Mouse (Mus musculus): ENCODE measurements at regions not wholly inside any gene's neighbourhood (a gene's known extent, or its start where the extent isn't known, plus 50 kb on each side); places are given as distances from the start of the nearest gene placed in this dataset.

GRCm38 (mm10) chr9:78769168-78769567, 153.8 kb downstream of the Cd109 start:
- 0 out of 2 replicates have a peak, but pooled peaks have one; percentile 22 for TF ChIP-seq CTCF (IDR thresholded peaks at IDR 0.05; ENCODE audit: insufficient read depth, low read length)
- TF ChIP-seq POLR2A (IDR thresholded peaks at IDR 0.05; ENCODE audit: borderline replicate concordance, extremely low read depth, low read depth, low read length): no peak
- no peak for DNase-seq
- Histone ChIP-seq H3K4me3 (replicated peaks; ENCODE audit: extremely low read depth, low read depth, low read length) (no peak overlapping the region), H3K4me1 (ENCODE audit: control insufficient read depth, insufficient read depth, low read length) (no peaks in the 10 kb centered on the region)
- 37% methylated on average over 5 of the region's 5 CpGs for WGBS

GRCm38 (mm10) chr9:78773936-78774335, 158.6 kb downstream of the Cd109 start:
- 42% methylated on average over 3 of the region's 3 CpGs for WGBS
- TF ChIP-seq POLR2A (IDR thresholded peaks at IDR 0.05; ENCODE audit: borderline replicate concordance, extremely low read depth, low read depth, low read length) (no peak), CTCF (IDR thresholded peaks at IDR 0.05; ENCODE audit: insufficient read depth, low read length) (no peak)

GRCm38 (mm10) chr9:78775462-78775861, 160.1 kb downstream of the Cd109 start:
- WGBS: 10% methylated on average over 5 of the region's 5 CpGs
- Histone ChIP-seq H3K4me3 (replicated peaks; ENCODE audit: extremely low read depth, low read depth, low read length) (no peak overlapping the region), H3K4me1 (ENCODE audit: control insufficient read depth, insufficient read depth, low read length) (no peaks in the 10 kb centered on the region)
- no peak for TF ChIP-seq POLR2A (IDR thresholded peaks at IDR 0.05; ENCODE audit: borderline replicate concordance, extremely low read depth, low read depth, low read length)
- TF ChIP-seq CTCF (IDR thresholded peaks at IDR 0.05; ENCODE audit: insufficient read depth, low read length): peak; percentile 31; the same call in 1 of the 2 replicates
- peak; percentile 16 for DNase-seq

More at GRCm38 (mm10) chr9:78773936-78774335, 158.6 kb downstream of the Cd109 start:
- Histone ChIP-seq H3K4me1 (ENCODE audit: control insufficient read depth, insufficient read depth, low read length) (no peaks in the 10 kb centered on the region), H3K4me3 (replicated peaks; ENCODE audit: extremely low read depth, low read depth, low read length) (no peak overlapping the region)
- DNase-seq: peak; percentile 17

DNA sequence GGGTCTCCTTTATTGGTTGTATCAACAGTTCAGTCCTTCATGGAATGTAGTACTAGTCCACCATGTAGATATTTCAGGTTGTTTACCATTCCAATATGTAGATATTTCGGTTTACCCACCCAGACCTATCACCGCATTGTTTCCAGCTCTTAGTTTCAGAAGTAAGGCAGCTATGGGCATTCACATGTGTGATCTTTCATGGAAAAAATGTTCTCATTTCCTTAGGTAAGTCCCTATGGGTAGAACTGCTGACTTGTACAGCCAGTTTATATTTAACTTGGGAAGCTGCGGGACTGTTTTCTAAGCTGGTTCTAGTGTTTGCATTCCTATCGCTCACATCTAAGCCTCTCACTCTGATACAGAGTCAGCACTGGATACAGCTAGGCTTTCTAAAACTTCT, 165.2 kb downstream of the Cd109 start:
- Histone ChIP-seq H3K4me3 (replicated peaks; ENCODE audit: extremely low read depth, low read depth, low read length) (no peak overlapping the region), H3K4me1 (ENCODE audit: control insufficient read depth, insufficient read depth, low read length) (no peaks in the 10 kb centered on the region; the same call in 1 of the 2 replicates)
- WGBS: 67% methylated on average over 4 of the region's 4 CpGs
- TF ChIP-seq CTCF (IDR thresholded peaks at IDR 0.05; ENCODE audit: insufficient read depth, low read length) (no peak), POLR2A (IDR thresholded peaks at IDR 0.05; ENCODE audit: borderline replicate concordance, extremely low read depth, low read depth, low read length) (no peak)
- no peak for DNase-seq

DNA sequence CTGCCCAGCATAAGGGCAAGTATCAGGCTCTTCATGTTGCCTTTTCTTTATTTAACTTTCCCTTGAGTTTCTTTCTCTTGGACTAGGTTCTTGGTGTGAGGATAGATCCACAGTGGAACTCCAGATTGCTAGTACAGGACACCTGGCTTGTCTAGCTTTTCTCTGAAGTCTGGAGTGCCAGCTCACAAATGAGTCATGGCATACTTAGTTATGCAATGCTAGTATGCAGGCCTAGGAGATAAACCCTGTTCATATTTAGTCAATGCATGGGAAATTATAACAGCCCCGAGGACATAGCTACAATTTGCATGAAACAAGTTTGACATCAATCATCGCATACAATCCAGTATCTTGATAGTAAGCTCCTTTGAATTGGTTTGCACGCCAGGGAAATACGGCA, 167.0 kb downstream of the Cd109 start:
- no peak for TF ChIP-seq POLR2A (IDR thresholded peaks at IDR 0.05; ENCODE audit: borderline replicate concordance, extremely low read depth, low read depth, low read length)
- TF ChIP-seq CTCF (IDR thresholded peaks at IDR 0.05; ENCODE audit: insufficient read depth, low read length): no peak
- Histone ChIP-seq H3K4me3 (replicated peaks; ENCODE audit: extremely low read depth, low read depth, low read length) (no peak overlapping the region), H3K4me1 (ENCODE audit: control insufficient read depth, insufficient read depth, low read length) (no peaks in the 10 kb centered on the region; the same call in 1 of the 2 replicates)
- no peak for DNase-seq
- 84% methylated on average over 4 of the region's 4 CpGs for WGBS

- H3K4me1 ChIP-seq (ENCODE audit: control insufficient read depth, insufficient read depth, low read length): no peaks in the 10 kb centered on the region; the same call in 1 of the 2 replicates
- DNase-seq: no peak
- TF ChIP-seq CTCF (IDR thresholded peaks at IDR 0.05; ENCODE audit: insufficient read depth, low read length) (no peak), POLR2A (IDR thresholded peaks at IDR 0.05; ENCODE audit: borderline replicate concordance, extremely low read depth, low read depth, low read length) (no peak)
- 63% methylated on average over 8 of the region's 8 CpGs for WGBS
- no peak overlapping the region for H3K4me3 ChIP-seq (replicated peaks; ENCODE audit: extremely low read depth, low read depth, low read length)
These were observed 167.5 kb downstream of the Cd109 start for GRCm38 (mm10) chr9:78782860-78783259.

- DNase-seq: no peak
These were observed 172.5 kb downstream of the Cd109 start for GRCm38 (mm10) chr9:78787866-78788265.

DNA sequence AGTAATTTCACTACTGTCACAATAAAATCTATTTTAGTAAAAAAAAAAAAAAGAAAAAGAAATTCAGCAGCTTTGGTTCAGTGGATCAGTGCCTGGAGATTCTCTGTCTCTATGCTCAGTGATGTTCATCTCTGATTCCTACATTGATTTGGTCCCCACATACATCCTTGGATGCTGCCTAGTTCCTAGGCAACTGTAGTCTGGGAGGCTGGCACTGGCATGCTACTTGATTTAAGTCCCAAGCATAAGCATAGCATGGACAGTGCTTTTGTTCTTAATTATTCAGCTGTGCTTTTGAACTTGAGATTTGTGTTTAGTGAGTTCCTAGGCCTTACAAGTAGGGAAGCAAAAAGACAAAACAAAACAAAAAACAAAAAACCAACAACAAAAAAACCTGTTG, 174.4 kb downstream of the Cd109 start:
- TF ChIP-seq POLR2A (IDR thresholded peaks at IDR 0.05; ENCODE audit: borderline replicate concordance, extremely low read depth, low read depth, low read length) (no peak), CTCF (IDR thresholded peaks at IDR 0.05; ENCODE audit: insufficient read depth, low read length) (no peak)
- Histone ChIP-seq H3K4me1 (ENCODE audit: control insufficient read depth, insufficient read depth, low read length) (no peaks in the 10 kb centered on the region), H3K4me3 (replicated peaks; ENCODE audit: extremely low read depth, low read depth, low read length) (no peak overlapping the region)
- DNase-seq: no peak

More at GRCm38 (mm10) chr9:78787866-78788265, 172.5 kb downstream of the Cd109 start:
- Histone ChIP-seq H3K4me3 (replicated peaks; ENCODE audit: extremely low read depth, low read depth, low read length) (no peak overlapping the region), H3K4me1 (ENCODE audit: control insufficient read depth, insufficient read depth, low read length) (no peaks in the 10 kb centered on the region)
- TF ChIP-seq POLR2A (IDR thresholded peaks at IDR 0.05; ENCODE audit: borderline replicate concordance, extremely low read depth, low read depth, low read length) (no peak), CTCF (IDR thresholded peaks at IDR 0.05; ENCODE audit: insufficient read depth, low read length) (peak; percentile 13; the same call in 1 of the 2 replicates)
- 3% methylated on average over 1 of the region's 1 CpGs for WGBS

- TF ChIP-seq CTCF (IDR thresholded peaks at IDR 0.05; ENCODE audit: insufficient read depth, low read length): no peak
- no peak for TF ChIP-seq POLR2A (IDR thresholded peaks at IDR 0.05; ENCODE audit: borderline replicate concordance, extremely low read depth, low read depth, low read length)
- no peaks in the 10 kb centered on the region for H3K4me1 ChIP-seq (ENCODE audit: control insufficient read depth, insufficient read depth, low read length)
- no peak overlapping the region for H3K4me3 ChIP-seq (replicated peaks; ENCODE audit: extremely low read depth, low read depth, low read length)
- 67% methylated on average over 2 of the region's 2 CpGs for WGBS
- no peak for DNase-seq
These were observed 174.8 kb downstream of the Cd109 start for GRCm38 (mm10) chr9:78790155-78790554.

DNA sequence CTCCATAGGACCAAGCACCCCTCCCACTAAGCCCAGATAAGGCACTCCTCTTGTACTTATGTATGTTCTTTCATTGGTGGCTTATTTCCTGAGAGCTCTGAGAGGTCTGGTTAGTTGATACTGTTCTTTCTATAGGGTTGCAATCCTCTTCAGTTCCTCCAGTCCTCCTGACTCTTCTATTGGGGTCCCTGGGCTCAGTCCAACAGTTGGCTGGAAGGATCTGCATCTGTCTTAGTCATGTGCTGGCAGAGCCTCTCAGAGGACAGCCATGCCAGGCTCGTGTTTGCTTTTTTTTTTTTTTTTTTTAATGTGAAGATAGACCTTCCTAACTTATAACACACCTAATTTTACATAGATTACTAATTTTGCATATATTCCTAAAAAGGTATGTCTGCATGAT, 180.5 kb downstream of the Cd109 start:
- no peaks in the 10 kb centered on the region for H3K4me1 ChIP-seq (ENCODE audit: control insufficient read depth, insufficient read depth, low read length)
- WGBS: 25% methylated on average over 1 of the region's 1 CpGs
- H3K4me3 ChIP-seq (replicated peaks; ENCODE audit: extremely low read depth, low read depth, low read length): no peak overlapping the region
- DNase-seq: no peak
- TF ChIP-seq POLR2A (IDR thresholded peaks at IDR 0.05; ENCODE audit: borderline replicate concordance, extremely low read depth, low read depth, low read length) (no peak), CTCF (IDR thresholded peaks at IDR 0.05; ENCODE audit: insufficient read depth, low read length) (no peak)

Data from lung, adult 2 months (tissue).